Mouse (Mus musculus) midbrain, embryonic 14.5 days (tissue): ENCODE data around the gene Mcm10. TPM values are rescaled to one million over a fixed set of nuclear protein-coding genes. Genes with fewer than 3 reads are reported as not detected.

Source experiments
- ATAC-seq: fragments of 200-750 bp; cut with Nextera tagmentation; 2 replicates; pipeline ENCODE4 v1.8.0; 2017; ENCODE audit warnings: moderate number of reproducible peaks, moderate library complexity; ENCODE audit not compliant: low FRiP score, low TSS enrichment
- DNase-seq: peaks from one replicate; pipeline ENCODE4 v3.0.0-alpha.2; 2015
- H3K27ac ChIP-seq: fragments of 300-500 bp; sonication (generic); replicated peaks from 2 replicates; pipeline ENCODE4 v1.5.1; 2014; ENCODE audit warnings: mild to moderate bottlenecking, low read depth, low read length, moderate library complexity
- H3K27me3 ChIP-seq: fragments of 300-500 bp; sonication (generic); 2 replicates; pipeline ENCODE4 v1.6.1; 2014; ENCODE audit warnings: low read length, control low read depth, mixed read lengths; ENCODE audit not compliant: control insufficient read depth, insufficient read depth
- H3K36me3 ChIP-seq: fragments of 300-500 bp; sonication (generic); 2 replicates; pipeline ENCODE4 v1.6.1; 2014; ENCODE audit warnings: low read length, control low read depth; ENCODE audit not compliant: control insufficient read depth, insufficient read depth
- H3K4me1 ChIP-seq: fragments of 300-500 bp; sonication (generic); 2 replicates; pipeline ENCODE4 v1.6.1; 2014; ENCODE audit warnings: mild to moderate bottlenecking, antibody characterized with exemption, low read length, control low read depth; ENCODE audit not compliant: control insufficient read depth, insufficient read depth
- H3K4me2 ChIP-seq: fragments of 300-500 bp; sonication (generic); 2 replicates; pipeline ENCODE4 v1.6.1; 2014; ENCODE audit warnings: mild to moderate bottlenecking, low read length, moderate library complexity
- H3K4me3 ChIP-seq: fragments of 300-500 bp; sonication (generic); replicated peaks from 2 replicates; pipeline ENCODE4 v1.5.1; 2014; ENCODE audit warnings: low read depth, low read length
- H3K9ac ChIP-seq: fragments of 300-500 bp; sonication (generic); replicated peaks from 2 replicates; pipeline ENCODE4 v1.6.1; 2014; ENCODE audit warnings: mild to moderate bottlenecking, low read length, moderate library complexity
- H3K9me3 ChIP-seq: fragments of 300-500 bp; sonication (generic); 2 replicates; pipeline ENCODE4 v1.6.1; 2016; ENCODE audit warnings: low read length, control low read depth, mixed read lengths; ENCODE audit not compliant: control insufficient read depth
- WGBS: fragments of 180-500 bp; shearing (Covaris S2); extraction: QIAGEN DNeasy Blood & Tissue Kit; methylation state at CpG from one replicate; pipeline ENCODE4 v1.1.7; 2014; 5-methylcytosine and 5-hydroxymethylcytosine counted together
- polyA plus RNA-seq: library from polyadenylated mRNA; unstranded; fragments of >200 nt; fragmentation: Nextera tagmentation; extraction: Ambion mirVana; gene quantifications from 2 replicates; pipeline ENCODE4 v1.2.1, GENCODE M21; 2014

The Mcm10 gene
- 2.8 and 6.5 TPM in 2 replicates for polyA plus RNA-seq

GRCm38 (mm10) chr2:5012491-5013324, at the start of gene Mcm10:
Mcm10 (minus strand) TSS chr2:5012791.
- Histone ChIP-seq H3K27ac (no peak within 1 kb of the TSS), H3K27me3 (no peaks in the 10 kb centered on the region), H3K9me3 (no peaks in the 10 kb centered on the region), H3K36me3 (no peaks in the 10 kb centered on the region), H3K4me1 (no peaks in the 10 kb centered on the region), H3K4me3 (peak within 1 kb of the TSS; percentile 55), H3K9ac (peak within 1 kb of the TSS; percentile 29; the same call in 1 of the 2 replicates), H3K4me2 (peak within 1 kb of the TSS; percentile 70)
- DNase-seq (peak; percentile 97), ATAC-seq (peak; percentile 100)
- 4% methylated on average over 32 of the region's 32 CpGs for WGBS

GRCm38 (mm10) chr2:5061133-5061708, 48.6 kb upstream of the Mcm10 start:
- ATAC-seq = no peak
- no peak overlapping the region for H3K9ac ChIP-seq
- H3K27me3 ChIP-seq = 0 out of 2 replicates have a peak, but pooled peaks cover 6% of the 10 kb centered on the region

GRCm38 (mm10) chr2:5059997-5060396, 47.4 kb upstream of the Mcm10 start:
- Histone ChIP-seq H3K27me3 (0 out of 2 replicates have a peak, but pooled peaks cover 6% of the 10 kb centered on the region), H3K9me3 (no peaks in the 10 kb centered on the region), H3K4me3 (no peak overlapping the region), H3K4me1 (peaks cover 9% of the 10 kb centered on the region; the same call in 1 of the 2 replicates), H3K4me2 (no peak overlapping the region), H3K36me3 (no peaks in the 10 kb centered on the region), H3K9ac (no peak overlapping the region), H3K27ac (no peak overlapping the region)
- WGBS = 65% methylated on average over 4 of the region's 4 CpGs
- ATAC-seq (no peak), DNase-seq (no peak)

More at GRCm38 (mm10) chr2:5061133-5061708, 48.6 kb upstream of the Mcm10 start:
- no peak for DNase-seq
- Histone ChIP-seq H3K4me2 (no peak overlapping the region), H3K4me3 (no peak overlapping the region), H3K4me1 (peaks cover 9% of the 10 kb centered on the region; the same call in 1 of the 2 replicates), H3K9me3 (no peaks in the 10 kb centered on the region), H3K27ac (no peak overlapping the region), H3K36me3 (no peaks in the 10 kb centered on the region)
- WGBS = 84% methylated on average over 8 of the region's 8 CpGs

- Histone ChIP-seq H3K4me1 (0 out of 2 replicates have a peak, but pooled peaks cover 7% of the 10 kb centered on the region), H3K4me3 (no peak overlapping the region), H3K9me3 (no peaks in the 10 kb centered on the region), H3K27ac (no peak overlapping the region), H3K36me3 (no peaks in the 10 kb centered on the region), H3K4me2 (no peak overlapping the region), H3K9ac (no peak overlapping the region), H3K27me3 (0 out of 2 replicates have a peak, but pooled peaks cover 6% of the 10 kb centered on the region)
- DNase-seq (no peak), ATAC-seq (no peak)
- WGBS = 79% methylated on average over 5 of the region's 5 CpGs
Observed at GRCm38 (mm10) chr2:5058436-5058835, 45.8 kb upstream of the Mcm10 start.

- no peaks in the 10 kb centered on the region for H3K4me1 ChIP-seq
- DNase-seq (no peak), ATAC-seq (no peak)
- H3K27ac ChIP-seq = no peak overlapping the region
- no peak overlapping the region for H3K9ac ChIP-seq
- H3K4me2 ChIP-seq = no peak overlapping the region
- no peaks in the 10 kb centered on the region for H3K36me3 ChIP-seq
- WGBS = 85% methylated on average over 2 of the region's 2 CpGs
- H3K4me3 ChIP-seq = no peak overlapping the region
- H3K27me3 ChIP-seq = no peaks in the 10 kb centered on the region
- H3K9me3 ChIP-seq = no peaks in the 10 kb centered on the region
Observed at GRCm38 (mm10) chr2:5050562-5050961, 38.0 kb upstream of the Mcm10 start.

GRCm38 (mm10) chr2:5047016-5047415, 34.4 kb upstream of the Mcm10 start:
- no peak for DNase-seq
- ATAC-seq = no peak

GRCm38 (mm10) chr2:5045269-5045965, 32.8 kb upstream of the Mcm10 start:
- WGBS = 46% methylated on average over 13 of the region's 13 CpGs
- Histone ChIP-seq H3K4me3 (no peak overlapping the region), H3K27me3 (no peaks in the 10 kb centered on the region), H3K4me1 (0 out of 2 replicates have a peak, but pooled peaks cover 5% of the 10 kb centered on the region), H3K27ac (peak overlapping the region; percentile 55; the same call in 1 of the 2 replicates), H3K4me2 (no peak overlapping the region; the same call in 1 of the 2 replicates), H3K9me3 (no peaks in the 10 kb centered on the region), H3K36me3 (no peaks in the 10 kb centered on the region), H3K9ac (no peak overlapping the region)
- DNase-seq (peak; percentile 61), ATAC-seq (no peak)

More at GRCm38 (mm10) chr2:5047016-5047415, 34.4 kb upstream of the Mcm10 start:
- no peak overlapping the region for H3K4me2 ChIP-seq
- no peak overlapping the region for H3K27ac ChIP-seq
- H3K36me3 ChIP-seq = no peaks in the 10 kb centered on the region
- 80% methylated on average over 2 of the region's 2 CpGs for WGBS
- H3K4me1 ChIP-seq = 0 out of 2 replicates have a peak, but pooled peaks cover 5% of the 10 kb centered on the region
- H3K9me3 ChIP-seq = no peaks in the 10 kb centered on the region
- no peak overlapping the region for H3K9ac ChIP-seq
- no peak overlapping the region for H3K4me3 ChIP-seq
- no peaks in the 10 kb centered on the region for H3K27me3 ChIP-seq

GRCm38 (mm10) chr2:5044321-5044720, 31.7 kb upstream of the Mcm10 start:
- H3K4me2 ChIP-seq = no peak overlapping the region
- H3K9me3 ChIP-seq = no peaks in the 10 kb centered on the region
- H3K9ac ChIP-seq = no peak overlapping the region
- DNase-seq = no peak
- H3K27ac ChIP-seq = no peak overlapping the region
- no peak overlapping the region for H3K4me3 ChIP-seq
- no peak for ATAC-seq
- H3K27me3 ChIP-seq = no peaks in the 10 kb centered on the region
- 62% methylated on average over 3 of the region's 3 CpGs for WGBS
- 0 out of 2 replicates have a peak, but pooled peaks cover 5% of the 10 kb centered on the region for H3K4me1 ChIP-seq
- H3K36me3 ChIP-seq = no peaks in the 10 kb centered on the region
